In the genomic region with DNA sequence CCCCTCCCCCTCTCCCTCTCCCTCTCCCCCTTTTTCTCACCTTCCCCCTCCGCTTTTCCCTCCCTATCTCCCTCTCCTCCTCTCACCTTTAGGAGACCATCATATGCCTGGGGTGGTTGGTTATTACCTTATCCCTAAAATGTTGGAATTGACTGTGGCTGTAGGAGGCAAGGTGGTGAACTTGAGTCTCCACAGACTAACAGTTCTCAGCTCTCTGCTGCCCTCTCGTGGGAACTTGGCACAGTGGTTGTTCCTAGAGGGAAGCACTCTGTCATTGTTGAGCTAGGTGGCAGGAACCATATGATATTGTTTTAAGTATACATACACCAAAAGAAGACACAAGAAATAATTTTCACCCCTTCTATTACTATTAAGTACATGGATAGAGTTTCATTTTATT, we compare ENCODE assay signal across 8 mouse cellular contexts.
DNase-seq lines count a peak whose midpoint lies in the region; ATAC-seq and TF ChIP-seq lines count a peak whose summit lies in the region.

No protein-coding gene starts in this region.

- H3K4me1 ChIP-seq in cortical plate, adult 2 months (ENCODE audit: control insufficient read depth, insufficient read depth, low read length) = no peaks in the 10 kb centered on the region
- H3K4me1 ChIP-seq in liver, postnatal 0 days (ENCODE audit: insufficient read depth) = no peaks in the 10 kb centered on the region

- peak; percentile 2 for DNase-seq in CD4-positive helper T cell, adult 2 months (ENCODE audit: low read depth, low spot score)
- peak; percentile 47 to 84 for DNase-seq in adrenal gland, adult (ENCODE audit: inconsistent age in 2 of 2, low spot score in 1 of 2)
- DNase-seq in gastrocnemius, postnatal 4 days (ENCODE audit: low spot score in 2 of 2) = peak; percentile 63 to 76
- DNase-seq in kidney, postnatal 25 days = peak; percentile 61 to 81
- DNase-seq in liver, postnatal 0 days = peak; percentile 62
- peak; percentile 38 for DNase-seq in retina, adult 2 months (ENCODE audit: low read depth, low spot score)
- peak; percentile 29 to 83 for DNase-seq in urinary bladder, postnatal 4 days (ENCODE audit: low spot score in 2 of 2)

- 9% methylated on average over 2 of the region's 2 CpGs for WGBS in liver, postnatal 0 days (ENCODE audit: insufficient replicate concordance)

- ATAC-seq in liver, postnatal 0 days = no peak; the same call in 1 of the 2 replicates

- H3K4me3 ChIP-seq in cortical plate, adult 2 months (ENCODE audit: insufficient read depth, low read length) = no peak overlapping the region
- H3K4me3 ChIP-seq in liver, postnatal 0 days (ENCODE audit: low read depth, low read length) = no peak overlapping the region

- H3K36me3 ChIP-seq in liver, postnatal 0 days (replicated peaks; ENCODE audit: insufficient read depth, low read length) = no peaks in the 10 kb centered on the region

- no peak for TF ChIP-seq POLR2A in cortical plate, adult 2 months (IDR thresholded peaks at IDR 0.05; ENCODE audit: extremely low read depth, insufficient read depth, low read length)

- H3K27ac ChIP-seq in cortical plate, adult 2 months (ENCODE audit: insufficient read depth, low read length) = no peak overlapping the region
- H3K27ac ChIP-seq in liver, postnatal 0 days (ENCODE audit: low read depth) = no peak overlapping the region

- TF ChIP-seq EP300 in liver, postnatal 0 days (IDR thresholded peaks at IDR 0.05; ENCODE audit: low read depth) = no peak

- H3K27me3 ChIP-seq in liver, postnatal 0 days (ENCODE audit: insufficient read depth, low read length) = no peaks in the 10 kb centered on the region

- no peaks in the 10 kb centered on the region for H3K9me3 ChIP-seq in liver, postnatal 0 days (ENCODE audit: low read length)

- no peak overlapping the region for H3K4me2 ChIP-seq in liver, postnatal 0 days (ENCODE audit: low read depth, low read length)

- H3K9ac ChIP-seq in liver, postnatal 0 days (replicated peaks) = no peak overlapping the region

- peak; percentile 88 for TF ChIP-seq CTCF in cortical plate, adult 2 months (IDR thresholded peaks at IDR 0.05; ENCODE audit: extremely low read depth, insufficient read depth, low read length)
- peak; percentile 73 for TF ChIP-seq CTCF in liver, postnatal 0 days (IDR thresholded peaks at IDR 0.05; ENCODE audit: low read depth)

Comparison
In these comparisons a context has a peak if more than half of its experiments do, and no peak if none do; other contexts are left out.
1. DNase-seq: peak in every context shown above with its lines; median percentile 71 in kidney, postnatal 25 days; 70 in gastrocnemius, postnatal 4 days; 66 in adrenal gland, adult; 62 in liver, postnatal 0 days; 56 in urinary bladder, postnatal 4 days; 38 in retina, adult 2 months; 2 in CD4-positive helper T cell, adult 2 months.